Comparison of ENCODE assay signal across 34 mouse cellular contexts in genomic region chr6:35493851-35494250, GRCm38 (mm10).
"Had no signal": no experiment of that assay in that cellular context is flagged by ENCODE, and none has a peak within 500 bp of the region (broad histone marks: within the 10 kb centered on the region; RNA-seq: fewer than 3 reads in every experiment).

No protein-coding gene starts in this region.

- H3K4me3 ChIP-seq: heart, embryonic 10.5 days; heart, embryonic 12.5 days; heart, embryonic 13.5 days; heart, embryonic 15.5 days; hindbrain, embryonic 10.5 days; hindbrain, embryonic 12.5 days; hindbrain, embryonic 13.5 days; hindbrain, embryonic 15.5 days; intestine, embryonic 15.5 days; kidney, embryonic 15.5 days; layer of hippocampus, adult 2 months had no signal

- ATAC-seq: hindbrain, postnatal 0 days; inflammation-experienced regulatory T-cells, adult 6 months; intestine, embryonic 15.5 days; intestine, embryonic 16.5 days; intestine, postnatal 0 days had no signal

- H3K4me2 ChIP-seq: heart, embryonic 11.5 days; heart, embryonic 12.5 days; heart, embryonic 13.5 days; heart, embryonic 15.5 days; hindbrain, embryonic 12.5 days; hindbrain, embryonic 13.5 days; hindbrain, embryonic 14.5 days; hindbrain, embryonic 15.5 days; intestine, embryonic 15.5 days; kidney, embryonic 15.5 days had no signal

- H3K9ac ChIP-seq: heart, embryonic 12.5 days; heart, embryonic 13.5 days; heart, embryonic 15.5 days; hindbrain, embryonic 12.5 days; hindbrain, embryonic 13.5 days; hindbrain, embryonic 14.5 days; hindbrain, embryonic 15.5 days; intestine, embryonic 15.5 days; kidney, embryonic 15.5 days had no signal

- H3K9me3 ChIP-seq: heart, embryonic 10.5 days; heart, embryonic 12.5 days; heart, embryonic 13.5 days; heart, embryonic 15.5 days; hindbrain, embryonic 12.5 days; hindbrain, embryonic 13.5 days; hindbrain, embryonic 15.5 days; intestine, embryonic 15.5 days; kidney, embryonic 15.5 days had no signal

- DNase-seq: heart, postnatal 10 days; heart, postnatal 14 days; heart, postnatal 36 days; heart, postnatal 4 days; kidney, adult 11 months; kidney, adult 18-20 months; kidney, adult 2 months; kidney, adult 8-10 months; kidney, adult 9 months; kidney, postnatal 10 days; kidney, postnatal 14 days; kidney, postnatal 25 days; kidney, postnatal 36 days; kidney, postnatal 4 days; layer of hippocampus, adult 9-11 months; layer of hippocampus, postnatal 36 days had no signal

- H3K4me1 ChIP-seq: heart, embryonic 10.5 days; heart, embryonic 12.5 days; heart, embryonic 13.5 days; heart, embryonic 15.5 days; hindbrain, embryonic 10.5 days; hindbrain, embryonic 12.5 days; hindbrain, embryonic 13.5 days; hindbrain, embryonic 15.5 days; intestine, embryonic 15.5 days; kidney, embryonic 15.5 days had no signal

- H3K27me3 ChIP-seq: heart, embryonic 12.5 days; heart, embryonic 13.5 days; heart, embryonic 15.5 days; hindbrain, embryonic 12.5 days; hindbrain, embryonic 13.5 days; hindbrain, embryonic 15.5 days; intestine, embryonic 15.5 days; kidney, embryonic 15.5 days had no signal

- H3K27ac ChIP-seq: heart, embryonic 10.5 days; heart, embryonic 13.5 days; heart, embryonic 15.5 days; hindbrain, embryonic 10.5 days; hindbrain, embryonic 12.5 days; hindbrain, embryonic 13.5 days; hindbrain, embryonic 14.5 days; hindbrain, embryonic 15.5 days; hindbrain, postnatal 0 days; intestine, embryonic 15.5 days; kidney, embryonic 15.5 days; kidney, postnatal 0 days; layer of hippocampus, adult 2 months had no signal

- H3K36me3 ChIP-seq: heart, embryonic 10.5 days; heart, embryonic 12.5 days; heart, embryonic 13.5 days; heart, embryonic 15.5 days; hindbrain, embryonic 10.5 days; hindbrain, embryonic 12.5 days; hindbrain, embryonic 13.5 days; hindbrain, embryonic 15.5 days; intestine, embryonic 15.5 days; kidney, embryonic 15.5 days had no signal
